Comparison of ENCODE assay signal across 19 mouse cellular contexts in the genomic region with DNA sequence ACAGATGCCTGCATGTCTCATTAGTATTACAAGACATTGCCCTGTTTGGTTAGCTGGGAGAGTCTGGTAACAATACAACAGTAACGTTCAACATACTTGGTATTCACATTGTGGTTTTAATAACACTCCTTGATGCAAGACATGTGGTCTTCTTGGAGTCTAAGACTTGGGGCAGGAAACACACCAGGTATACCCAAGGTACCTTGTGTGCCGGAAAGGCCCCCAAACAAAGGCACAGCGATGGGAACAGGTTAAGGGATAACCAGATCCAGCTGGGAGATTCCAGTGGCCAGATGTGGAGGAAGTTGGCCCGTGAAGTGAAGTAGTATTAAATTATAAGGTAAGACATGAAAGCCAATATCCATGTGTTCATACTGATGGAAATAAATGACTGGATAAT.
"Had no signal": no experiment of that assay in that cellular context is flagged by ENCODE, and none has a peak within 500 bp of the region (broad histone marks: within the 10 kb centered on the region; RNA-seq: fewer than 3 reads in every experiment).

No protein-coding gene starts in this region.

- H3K4me3 ChIP-seq: lung, embryonic 15.5 days; midbrain, embryonic 10.5 days; midbrain, embryonic 12.5 days; neural tube, embryonic 12.5 days had no signal

- H3K27ac ChIP-seq: lung, embryonic 15.5 days; macrophage; midbrain, embryonic 10.5 days; midbrain, embryonic 12.5 days; neural tube, embryonic 12.5 days had no signal

- ATAC-seq: liver, postnatal 0 days; lung, postnatal 0 days had no signal

- DNase-seq: liver, postnatal 0 days; lung, adult 2 months; lung, postnatal 14 days; lung, postnatal 36 days; midbrain, embryonic 14.5 days; retina, postnatal 1 day; right cerebral cortex, adult 18-20 months; right cerebral cortex, postnatal 25 days; right cerebral cortex, postnatal 4 days; spleen, adult 18-20 months; thymus, adult 18-20 months; thymus, postnatal 14 days; thymus, postnatal 36 days had no signal

- H3K4me1 ChIP-seq: lung, embryonic 15.5 days; neural tube, embryonic 12.5 days had no signal

- H3K27me3 ChIP-seq: lung, embryonic 15.5 days; midbrain, embryonic 12.5 days; neural tube, embryonic 12.5 days had no signal

- H3K9ac ChIP-seq: liver, postnatal 0 days; lung, embryonic 15.5 days; midbrain, embryonic 12.5 days; neural tube, embryonic 12.5 days had no signal

- H3K9me3 ChIP-seq: lung, embryonic 15.5 days; midbrain, embryonic 10.5 days; midbrain, embryonic 12.5 days; neural tube, embryonic 12.5 days had no signal

- H3K36me3 ChIP-seq: lung, embryonic 15.5 days; midbrain, embryonic 10.5 days; midbrain, embryonic 12.5 days; neural tube, embryonic 12.5 days had no signal

- H3K4me2 ChIP-seq: lung, embryonic 15.5 days; midbrain, embryonic 12.5 days; neural tube, embryonic 12.5 days had no signal
